Mouse (Mus musculus) heart, embryonic 12.5 days (tissue): ENCODE measurements at regions not wholly inside any gene's neighbourhood (a gene's known extent, or its start where the extent isn't known, plus 50 kb on each side); places are given as distances from the start of the nearest gene placed in this dataset.

Source experiments
- ATAC-seq: fragments of 200-750 bp; cut with Nextera tagmentation; 2 replicates; pipeline ENCODE4 v1.8.0; 2017; ENCODE audit warnings: moderate TSS enrichment, moderate library complexity; ENCODE audit not compliant: insufficient number of reproducible peaks, low FRiP score
- H3K27ac ChIP-seq: fragments of 300-500 bp; sonication (generic); 2 replicates; pipeline ENCODE4 v1.5.1; 2016; ENCODE audit warnings: mild to moderate bottlenecking, moderate library complexity; ENCODE audit not compliant: poor library complexity, severe bottlenecking
- H3K27me3 ChIP-seq: fragments of 300-500 bp; sonication (generic); replicated peaks from 2 replicates; pipeline ENCODE4 v1.6.1; 2016; ENCODE audit warnings: mild to moderate bottlenecking, moderate library complexity
- H3K36me3 ChIP-seq: fragments of 300-500 bp; sonication (generic); 2 replicates; pipeline ENCODE4 v1.6.1; 2016; ENCODE audit warnings: mild to moderate bottlenecking, moderate library complexity
- H3K4me1 ChIP-seq: fragments of 300-500 bp; sonication (generic); replicated peaks from 2 replicates; pipeline ENCODE4 v1.6.1; 2016; ENCODE audit warnings: mild to moderate bottlenecking
- H3K4me2 ChIP-seq: fragments of 300-500 bp; sonication (generic); 2 replicates; pipeline ENCODE4 v1.6.1; 2016; ENCODE audit warnings: mild to moderate bottlenecking, moderate library complexity
- H3K4me3 ChIP-seq: fragments of 300-500 bp; sonication (generic); 2 replicates; pipeline ENCODE4 v1.5.1; 2016; ENCODE audit warnings: mild to moderate bottlenecking
- H3K9ac ChIP-seq: fragments of 300-500 bp; sonication (generic); 2 replicates; pipeline ENCODE4 v1.6.1; 2016; ENCODE audit warnings: mild to moderate bottlenecking, moderate library complexity
- H3K9me3 ChIP-seq: fragments of 300-500 bp; sonication (generic); replicated peaks from 2 replicates; pipeline ENCODE4 v1.6.1; 2016; ENCODE audit warnings: mild to moderate bottlenecking, moderate library complexity
- WGBS: fragments of 180-500 bp; shearing (Covaris S2); methylation state at CpG from one replicate; pipeline ENCODE4 v1.1.7; 2016; 5-methylcytosine and 5-hydroxymethylcytosine counted together

DNA sequence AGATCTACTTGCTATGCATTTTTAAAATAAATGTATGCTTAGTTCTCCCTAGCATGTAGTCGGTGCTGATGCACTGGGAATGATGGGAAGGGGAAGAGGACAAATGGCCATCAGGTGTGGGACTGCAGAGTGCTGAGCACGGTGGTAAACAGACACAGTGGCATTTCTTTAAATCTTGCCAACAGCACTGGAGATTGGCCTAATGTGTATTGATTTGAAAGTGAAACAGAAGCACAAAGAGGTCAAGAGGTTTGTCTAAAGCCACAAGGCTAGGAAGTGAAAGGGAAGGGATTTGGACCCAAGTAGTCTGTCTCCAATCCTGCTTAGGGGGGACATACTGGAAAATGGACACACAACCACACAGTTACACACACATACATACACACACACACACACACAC lies 88.2 kb downstream of the Hif1an start:
- Histone ChIP-seq H3K27ac (no peak overlapping the region), H3K4me1 (no peaks in the 10 kb centered on the region), H3K36me3 (no peaks in the 10 kb centered on the region), H3K27me3 (peaks cover 94% of the 10 kb centered on the region), H3K9me3 (no peaks in the 10 kb centered on the region), H3K9ac (no peak overlapping the region), H3K4me3 (no peak overlapping the region), H3K4me2 (no peak overlapping the region)
- no peak for ATAC-seq
- WGBS: 27% methylated on average over 2 of the region's 2 CpGs

DNA sequence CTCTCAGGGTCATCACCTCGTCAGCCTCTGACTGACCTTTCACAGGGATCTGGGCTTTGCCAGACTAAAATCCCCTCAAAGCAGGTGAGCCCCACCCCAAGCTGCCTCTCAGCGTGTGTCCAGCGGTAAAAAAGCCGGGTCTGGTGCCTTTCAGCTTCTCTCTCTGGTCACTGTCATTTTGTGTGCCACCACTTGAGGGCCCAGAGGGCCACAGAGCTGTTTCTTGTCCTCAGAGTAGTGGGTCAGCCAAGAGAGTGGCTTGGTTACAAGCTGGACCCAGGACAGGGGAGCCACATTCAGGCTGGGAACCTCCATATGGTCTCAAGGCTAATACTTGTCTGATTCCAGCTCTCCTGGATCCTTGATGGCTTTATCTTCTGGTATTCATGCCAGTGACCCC lies 89.0 kb downstream of the Hif1an start:
- H3K36me3 ChIP-seq: no peaks in the 10 kb centered on the region
- H3K4me2 ChIP-seq: no peak overlapping the region
- ATAC-seq: no peak
- H3K9ac ChIP-seq: no peak overlapping the region
- H3K27ac ChIP-seq: no peak overlapping the region
- 0% methylated on average over 4 of the region's 4 CpGs for WGBS
- H3K4me3 ChIP-seq: no peak overlapping the region
- H3K27me3 ChIP-seq: peaks cover 95% of the 10 kb centered on the region
- no peaks in the 10 kb centered on the region for H3K4me1 ChIP-seq
- no peaks in the 10 kb centered on the region for H3K9me3 ChIP-seq

DNA sequence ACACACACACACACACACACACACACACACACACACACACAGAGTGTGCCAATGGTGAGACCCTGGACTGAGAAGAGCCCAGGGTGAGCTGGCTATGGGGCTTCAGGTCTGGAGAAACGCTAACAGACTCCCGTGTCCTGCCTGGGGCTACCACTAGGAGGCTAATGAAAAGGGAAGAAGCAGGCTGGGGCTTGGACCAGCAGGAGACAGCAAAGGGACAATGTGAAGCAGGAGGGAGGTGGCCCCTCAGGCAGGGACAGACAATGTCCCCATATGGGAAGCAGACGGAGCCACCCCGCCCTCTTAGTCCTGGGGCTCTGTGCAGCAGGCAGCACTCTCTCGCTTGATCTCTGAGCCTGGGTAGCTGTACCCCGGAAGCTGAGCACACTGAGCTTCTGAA lies 93.1 kb downstream of the Hif1an start:
- WGBS: 5% methylated on average over 6 of the region's 6 CpGs
- ATAC-seq: no peak
- H3K9ac ChIP-seq: no peak overlapping the region

DNA sequence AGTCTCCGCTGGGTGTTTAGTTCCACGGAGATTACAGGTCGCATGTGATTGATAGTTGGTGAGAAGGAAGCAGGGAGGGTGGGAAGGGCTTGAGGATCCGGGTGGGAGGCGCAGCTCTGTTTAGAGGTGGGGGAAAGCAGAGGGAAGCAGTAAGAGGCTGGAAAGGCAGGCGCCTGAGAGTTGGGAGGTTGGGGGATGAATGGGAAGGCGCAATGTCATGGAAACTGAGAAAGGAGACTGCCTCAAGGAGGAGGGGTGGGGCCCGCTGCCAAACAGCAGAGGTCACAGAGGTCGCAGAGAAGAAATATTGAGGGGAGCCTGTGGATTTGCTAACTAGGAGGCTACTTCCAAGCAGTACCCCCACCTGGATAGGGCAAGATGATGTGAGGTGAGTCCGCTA lies 96.5 kb upstream of the Pax2 start:
- WGBS: 27% methylated on average over 10 of the region's 10 CpGs
- no peak overlapping the region for H3K9ac ChIP-seq
- H3K36me3 ChIP-seq: no peaks in the 10 kb centered on the region
- H3K27me3 ChIP-seq: peaks cover 91% of the 10 kb centered on the region
- no peaks in the 10 kb centered on the region for H3K4me1 ChIP-seq
- H3K9me3 ChIP-seq: no peaks in the 10 kb centered on the region
- ATAC-seq: no peak
- no peak overlapping the region for H3K27ac ChIP-seq
- no peak overlapping the region for H3K4me3 ChIP-seq
- no peak overlapping the region for H3K4me2 ChIP-seq

More for the DNA sequence above, 93.1 kb downstream of the Hif1an start:
- Histone ChIP-seq H3K4me3 (no peak overlapping the region), H3K4me2 (no peak overlapping the region), H3K27me3 (peaks cover 89% of the 10 kb centered on the region), H3K9me3 (no peaks in the 10 kb centered on the region), H3K36me3 (no peaks in the 10 kb centered on the region), H3K27ac (no peak overlapping the region), H3K4me1 (no peaks in the 10 kb centered on the region)

DNA sequence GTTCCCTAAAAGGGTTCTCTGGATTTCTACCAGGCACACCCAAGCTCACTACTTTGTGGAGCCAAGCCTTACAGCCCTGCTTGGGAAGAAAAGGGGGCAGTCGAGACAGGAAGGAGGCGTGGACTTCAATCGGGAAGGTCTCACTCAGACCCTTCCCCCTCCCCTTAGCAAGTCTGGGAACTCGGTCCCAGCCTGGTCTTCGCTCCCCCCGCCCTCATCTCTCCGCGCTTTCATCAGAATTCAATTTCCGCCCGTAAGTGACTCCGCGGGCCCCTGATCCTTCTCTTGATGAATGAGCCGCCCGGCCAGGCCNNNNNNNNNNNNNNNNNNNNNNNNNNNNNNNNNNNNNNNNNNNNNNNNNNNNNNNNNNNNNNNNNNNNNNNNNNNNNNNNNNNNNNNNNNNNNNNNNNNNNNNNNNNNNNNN lies 86.3 kb upstream of the Pax2 start:
- peak overlapping the region; percentile 62 for H3K4me2 ChIP-seq

DNA sequence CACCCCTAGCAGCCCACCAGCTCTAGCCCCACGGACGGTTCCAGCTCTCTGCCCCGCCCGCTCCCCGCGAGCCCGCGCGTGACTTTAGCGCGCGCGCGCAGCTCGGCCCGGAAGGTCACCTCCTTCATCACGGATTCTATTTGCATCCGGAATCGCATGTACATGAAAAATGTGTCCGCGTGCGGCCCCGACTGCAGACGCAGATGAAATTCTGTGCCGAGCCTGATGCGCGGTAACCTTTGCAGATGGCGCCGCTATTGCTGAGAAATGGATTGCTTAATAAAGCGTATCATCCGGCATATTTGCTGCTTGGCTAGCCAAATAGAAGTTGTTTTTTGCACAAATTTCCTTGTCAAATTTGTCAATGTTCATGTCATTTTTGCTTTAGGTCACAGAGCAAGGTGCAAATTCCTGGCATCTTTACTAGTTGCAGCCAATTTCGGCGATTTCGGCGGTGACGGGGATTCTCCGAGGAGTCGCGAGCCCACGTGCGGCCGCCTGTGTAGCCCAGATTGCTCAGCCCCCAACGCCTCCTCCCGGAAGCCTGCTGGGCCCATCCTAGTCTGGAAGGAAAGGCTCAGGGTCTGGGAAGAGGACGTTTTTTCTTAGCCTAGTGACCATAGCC lies 81.1 kb upstream of the Pax2 start:
- peak overlapping the region; percentile 24; the same call in 1 of the 2 replicates for H3K4me2 ChIP-seq
- no peaks in the 10 kb centered on the region for H3K9me3 ChIP-seq
- H3K27me3 ChIP-seq: peaks cover 99% of the 10 kb centered on the region
- 10% methylated on average over 45 of the region's 45 CpGs for WGBS
- peak overlapping the region; percentile 8; the same call in 1 of the 2 replicates for H3K4me3 ChIP-seq
- no peak for ATAC-seq
- H3K36me3 ChIP-seq: no peaks in the 10 kb centered on the region
- H3K27ac ChIP-seq: no peak overlapping the region
- no peak overlapping the region for H3K9ac ChIP-seq
- H3K4me1 ChIP-seq: peaks cover 20% of the 10 kb centered on the region

More for the DNA sequence above, 86.3 kb upstream of the Pax2 start:
- Histone ChIP-seq H3K36me3 (no peaks in the 10 kb centered on the region), H3K4me3 (peak overlapping the region; percentile 34), H3K4me1 (peaks cover 25% of the 10 kb centered on the region), H3K9me3 (no peaks in the 10 kb centered on the region), H3K9ac (peak overlapping the region; percentile 13; the same call in 1 of the 2 replicates), H3K27me3 (peaks cover 98% of the 10 kb centered on the region), H3K27ac (no peak overlapping the region)
- 2% methylated on average over 14 of the region's 14 CpGs for WGBS
- ATAC-seq: no peak

DNA sequence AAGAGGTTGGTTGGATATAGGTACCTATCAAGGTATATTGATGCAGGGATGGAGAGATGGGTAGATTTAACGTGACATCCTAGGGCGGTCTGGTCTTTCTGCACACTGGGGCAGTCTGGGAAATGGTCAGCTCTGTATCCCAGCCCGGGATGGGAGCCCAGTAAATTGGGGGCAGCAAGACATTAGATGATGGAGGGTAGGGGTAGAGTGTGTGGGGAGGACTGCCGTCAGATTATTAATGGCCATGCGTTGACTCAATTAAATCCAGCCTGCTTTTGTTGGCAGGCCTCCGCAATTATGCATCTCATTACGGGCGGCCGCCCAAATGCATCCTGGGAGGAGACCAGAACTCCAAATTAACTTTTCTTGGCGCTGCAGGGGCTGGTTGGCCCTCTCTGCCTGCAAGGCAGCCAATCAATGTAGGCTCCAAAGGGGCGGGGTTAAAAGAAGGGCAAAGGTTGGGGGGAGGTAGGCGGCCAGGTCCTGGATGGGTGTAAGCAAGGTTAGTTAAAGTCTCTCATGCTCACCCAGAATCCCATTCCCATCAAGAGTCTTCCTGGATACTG lies 79.2 kb upstream of the Pax2 start:
- 8% methylated on average over 12 of the region's 12 CpGs for WGBS
- H3K27ac ChIP-seq: no peak overlapping the region
- no peak overlapping the region for H3K4me3 ChIP-seq
- H3K36me3 ChIP-seq: no peaks in the 10 kb centered on the region
- peaks cover 99% of the 10 kb centered on the region for H3K27me3 ChIP-seq
- ATAC-seq: no peak
- no peaks in the 10 kb centered on the region for H3K9me3 ChIP-seq
- H3K4me1 ChIP-seq: peaks cover 7% of the 10 kb centered on the region
- H3K4me2 ChIP-seq: no peak overlapping the region
- H3K9ac ChIP-seq: no peak overlapping the region

DNA sequence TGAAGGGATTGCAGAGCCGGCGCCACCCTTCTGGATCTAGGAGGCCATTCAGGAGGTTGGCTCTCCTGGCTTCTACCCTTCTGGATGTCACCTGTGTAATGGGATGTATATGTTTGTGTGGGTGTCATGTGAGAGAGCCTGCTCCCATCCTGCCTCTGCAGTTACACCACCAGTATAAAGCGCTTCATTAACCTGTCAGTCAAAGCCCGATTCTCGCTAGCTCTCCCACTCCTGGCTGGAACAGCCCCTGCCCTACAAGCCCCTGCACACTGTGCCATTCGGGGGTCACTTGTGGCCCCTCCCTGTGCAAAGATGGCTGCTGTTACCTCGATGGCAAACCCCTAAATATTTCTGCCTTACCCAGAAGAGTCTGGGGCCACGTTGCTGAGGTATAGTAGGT lies 78.5 kb upstream of the Pax2 start:
- no peak overlapping the region for H3K27ac ChIP-seq
- H3K36me3 ChIP-seq: no peaks in the 10 kb centered on the region
- peaks cover 99% of the 10 kb centered on the region for H3K27me3 ChIP-seq
- ATAC-seq: no peak
- H3K9ac ChIP-seq: no peak overlapping the region
- no peak overlapping the region for H3K4me2 ChIP-seq
- H3K9me3 ChIP-seq: no peaks in the 10 kb centered on the region
- WGBS: 55% methylated on average over 8 of the region's 8 CpGs
- H3K4me1 ChIP-seq: no peaks in the 10 kb centered on the region
- H3K4me3 ChIP-seq: no peak overlapping the region

DNA sequence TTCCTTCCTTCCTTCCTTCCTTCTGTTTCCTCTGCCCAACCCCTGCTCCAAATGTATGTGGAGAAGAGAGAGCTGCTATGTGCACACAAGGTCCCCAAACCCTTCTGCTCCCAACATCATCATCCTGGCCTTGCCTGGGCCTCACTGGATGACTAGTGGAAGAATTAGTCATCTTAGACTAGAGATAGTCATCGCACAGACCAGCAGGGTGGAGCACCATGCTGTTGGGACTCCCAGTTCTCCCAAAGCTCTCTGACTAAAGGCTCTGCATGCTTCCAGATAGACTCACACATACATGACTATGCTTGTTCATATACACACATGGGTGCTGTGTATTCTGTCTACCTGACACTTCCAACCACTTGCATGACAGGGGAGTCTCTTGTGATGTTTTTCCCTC lies 77.2 kb upstream of the Pax2 start:
- Histone ChIP-seq H3K27me3 (peaks cover 99% of the 10 kb centered on the region), H3K27ac (no peak overlapping the region), H3K4me2 (no peak overlapping the region), H3K4me3 (no peak overlapping the region), H3K9ac (no peak overlapping the region), H3K4me1 (0 out of 2 replicates have a peak, but pooled peaks cover under 1% of the 10 kb centered on the region), H3K36me3 (no peaks in the 10 kb centered on the region), H3K9me3 (no peaks in the 10 kb centered on the region)
- 63% methylated on average over 1 of the region's 1 CpGs for WGBS
- ATAC-seq: no peak

DNA sequence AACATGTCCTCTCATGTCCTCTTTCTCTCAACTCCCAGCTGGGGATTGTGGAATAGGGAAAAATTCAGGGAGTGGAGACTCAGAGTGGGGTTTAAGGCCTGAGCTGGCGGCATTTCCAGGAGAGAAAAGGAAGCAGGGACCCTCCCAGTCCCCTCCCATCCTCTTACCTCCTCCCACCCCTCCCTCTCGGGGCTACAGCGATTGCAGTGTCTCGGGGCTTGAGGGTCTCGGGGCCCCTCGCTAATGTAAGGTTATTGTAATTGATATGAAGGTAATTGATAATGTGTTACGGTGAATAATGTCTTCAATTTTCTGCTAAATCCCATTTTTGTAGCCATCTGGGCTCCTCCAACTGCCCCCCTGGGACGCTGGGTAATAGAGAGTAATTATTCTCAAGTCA lies 74.2 kb upstream of the Pax2 start:
- ATAC-seq: no peak

DNA sequence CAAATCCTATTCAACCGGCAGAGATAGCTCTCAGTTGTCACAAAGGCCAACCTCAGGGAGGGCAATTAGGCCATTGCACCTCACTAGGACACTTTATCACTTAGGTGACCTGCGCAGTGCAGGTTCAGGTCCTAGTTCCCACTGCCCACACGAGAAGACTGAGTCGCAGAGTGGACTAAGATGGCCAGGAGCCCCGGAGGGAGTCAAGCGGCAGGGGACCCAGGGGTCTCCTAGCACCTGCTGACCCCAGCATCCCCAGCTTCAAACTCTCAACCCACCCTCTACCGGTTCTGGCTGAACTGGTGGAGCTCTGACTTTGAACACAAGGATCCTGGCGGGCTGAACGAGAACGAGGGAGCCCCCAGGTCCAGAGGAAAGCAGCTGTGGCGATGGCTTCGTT lies 72.7 kb upstream of the Pax2 start:
- H3K36me3 ChIP-seq: no peaks in the 10 kb centered on the region
- WGBS: 4% methylated on average over 12 of the region's 12 CpGs
- ATAC-seq: no peak

More for the DNA sequence above, 74.2 kb upstream of the Pax2 start:
- Histone ChIP-seq H3K4me3 (no peak overlapping the region), H3K9ac (no peak overlapping the region), H3K27ac (no peak overlapping the region), H3K4me1 (peaks cover 7% of the 10 kb centered on the region; the same call in 1 of the 2 replicates), H3K36me3 (no peaks in the 10 kb centered on the region), H3K27me3 (peaks cover 99% of the 10 kb centered on the region), H3K9me3 (no peaks in the 10 kb centered on the region), H3K4me2 (no peak overlapping the region)
- 19% methylated on average over 8 of the region's 8 CpGs for WGBS

More for the DNA sequence above, 72.7 kb upstream of the Pax2 start:
- no peak overlapping the region for H3K4me3 ChIP-seq
- no peak overlapping the region for H3K27ac ChIP-seq
- H3K4me2 ChIP-seq: no peak overlapping the region
- no peaks in the 10 kb centered on the region for H3K9me3 ChIP-seq
- peaks cover 7% of the 10 kb centered on the region; the same call in 1 of the 2 replicates for H3K4me1 ChIP-seq
- H3K27me3 ChIP-seq: peaks cover 97% of the 10 kb centered on the region
- no peak overlapping the region for H3K9ac ChIP-seq
